Mouse (Mus musculus): ENCODE data around the gene Baiap2l1. TPM values are rescaled to one million over a fixed set of nuclear protein-coding genes. Genes with fewer than 3 reads are reported as not detected.

Gene Baiap2l1
- polyA plus RNA-seq, 1 experiment from 2014 or later: 6.9 TPM

DNA sequence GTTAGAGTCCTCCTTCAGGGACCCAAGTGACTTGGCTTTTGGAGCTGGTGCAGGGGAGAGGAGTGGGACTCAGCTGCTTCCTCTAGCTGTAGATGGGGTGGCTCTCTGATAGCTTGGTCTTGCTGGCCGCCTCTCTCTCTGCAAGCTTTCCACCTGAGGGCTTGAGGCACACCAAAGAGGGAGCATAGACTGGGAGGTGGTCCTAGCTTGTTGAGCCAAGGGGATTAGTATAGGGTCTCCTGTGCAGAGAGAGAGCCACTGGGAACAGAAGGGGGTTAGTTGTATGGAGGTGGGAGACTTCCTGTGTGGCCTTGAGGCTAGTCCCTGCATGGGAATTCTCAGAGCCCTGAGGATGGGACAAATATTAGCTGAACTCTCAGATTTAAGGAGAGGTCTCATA, 101.0 kb downstream of the Baiap2l1 start:
- H3K4me2 ChIP-seq: peak overlapping the region; percentile 100
- no peak for ATAC-seq (ENCODE audit: insufficient read depth)
- WGBS (ENCODE audit: insufficient replicate concordance): 50% methylated on average over 1 of the region's 1 CpGs
- H3K9ac ChIP-seq: no peak overlapping the region
- peak overlapping the region; percentile 79 for H3K27ac ChIP-seq (replicated peaks)
- H3K36me3 ChIP-seq (replicated peaks): no peaks in the 10 kb centered on the region
- no peaks in the 10 kb centered on the region for H3K9me3 ChIP-seq (replicated peaks)
- H3K27me3 ChIP-seq: peaks cover 8% of the 10 kb centered on the region; the same call in 1 of the 2 replicates
- H3K4me3 ChIP-seq (replicated peaks): peak overlapping the region; percentile 82
- peaks cover 52% of the 10 kb centered on the region for H3K4me1 ChIP-seq (replicated peaks)

DNA sequence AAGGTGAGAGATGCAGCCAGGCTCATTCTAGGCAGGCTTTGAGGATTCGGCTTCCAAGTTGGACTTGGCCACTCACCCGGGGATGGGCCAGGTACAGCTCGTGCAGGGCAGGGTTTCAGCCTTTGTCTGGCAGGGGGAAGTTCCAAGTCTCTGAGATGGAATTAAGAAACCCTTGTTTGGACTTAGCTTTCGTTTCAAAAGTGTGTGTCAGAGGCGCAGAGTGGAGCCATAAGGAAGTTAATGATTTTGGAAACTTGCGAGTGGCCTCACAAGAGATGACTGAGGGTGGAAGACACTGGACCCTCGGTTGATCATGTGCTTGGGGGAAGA, 101.4 kb downstream of the Baiap2l1 start:
- Histone ChIP-seq H3K36me3 (replicated peaks) (no peaks in the 10 kb centered on the region), H3K4me1 (replicated peaks) (peaks cover 52% of the 10 kb centered on the region), H3K27me3 (peaks cover 8% of the 10 kb centered on the region; the same call in 1 of the 2 replicates), H3K9ac (no peak overlapping the region; the same call in 1 of the 2 replicates), H3K4me3 (replicated peaks) (peak overlapping the region; percentile 82), H3K27ac (replicated peaks) (peak overlapping the region; percentile 79), H3K4me2 (peak overlapping the region; percentile 100), H3K9me3 (replicated peaks) (no peaks in the 10 kb centered on the region)
- WGBS (ENCODE audit: insufficient replicate concordance): 20% methylated on average over 7 of the region's 7 CpGs
- ATAC-seq (ENCODE audit: insufficient read depth): no peak

DNA sequence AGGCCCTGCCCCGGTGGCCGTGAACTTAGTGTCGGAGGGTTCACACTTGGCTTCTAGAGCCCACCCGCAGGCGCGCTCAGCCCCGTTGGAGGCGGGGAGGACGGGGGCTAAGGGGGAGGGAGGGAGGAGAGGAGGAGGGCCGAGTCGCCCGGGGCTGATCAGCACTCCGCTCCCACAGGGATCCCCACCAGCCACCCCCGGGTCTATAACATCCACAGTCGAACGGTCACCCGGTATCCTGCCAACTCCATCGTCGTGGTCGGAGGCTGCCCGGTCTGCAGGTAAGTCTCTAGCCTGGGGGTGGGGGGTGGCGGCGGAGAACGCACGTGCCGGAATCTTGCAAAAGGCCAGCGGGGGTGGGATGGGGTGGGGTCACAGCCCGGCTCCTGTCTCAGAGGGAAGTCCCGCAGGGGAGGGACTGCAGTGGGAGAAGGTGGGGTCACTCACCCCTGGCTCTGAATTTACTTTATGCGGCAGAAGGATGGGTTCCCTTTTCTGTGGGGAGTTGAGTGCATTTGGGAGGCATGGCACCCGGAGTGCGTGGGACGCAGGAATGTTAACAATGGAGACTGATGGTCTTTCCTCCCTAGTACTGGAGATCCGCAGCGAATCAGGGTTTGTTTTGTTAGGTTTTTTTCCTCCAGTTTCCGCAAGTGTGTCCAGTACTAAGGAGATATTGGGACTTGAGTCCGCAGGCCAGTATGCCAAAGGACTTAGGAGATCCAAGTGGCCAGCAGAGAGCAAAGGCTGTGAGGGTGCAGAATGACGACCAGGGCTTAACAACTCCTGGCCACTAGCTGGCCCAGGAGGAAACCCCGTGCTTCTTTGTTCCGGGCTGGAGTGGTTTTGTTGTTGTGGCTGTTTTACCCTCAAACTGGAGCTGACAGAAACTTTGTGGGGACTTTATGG, 102.0 kb downstream of the Baiap2l1 start:
- H3K9ac ChIP-seq: peak overlapping the region; percentile 91
- no peaks in the 10 kb centered on the region for H3K36me3 ChIP-seq (replicated peaks)
- peaks cover 8% of the 10 kb centered on the region; the same call in 1 of the 2 replicates for H3K27me3 ChIP-seq
- H3K9me3 ChIP-seq (replicated peaks): no peaks in the 10 kb centered on the region
- H3K27ac ChIP-seq (replicated peaks): peak overlapping the region; percentile 79
- ATAC-seq (ENCODE audit: insufficient read depth): peak; percentile 1; the same call in 1 of the 2 replicates
- H3K4me1 ChIP-seq (replicated peaks): peaks cover 52% of the 10 kb centered on the region
- under 1% methylated on average over 40 of the region's 40 CpGs for WGBS (ENCODE audit: insufficient replicate concordance)
- peak overlapping the region; percentile 100 for H3K4me2 ChIP-seq
- H3K4me3 ChIP-seq (replicated peaks): peak overlapping the region; percentile 82

DNA sequence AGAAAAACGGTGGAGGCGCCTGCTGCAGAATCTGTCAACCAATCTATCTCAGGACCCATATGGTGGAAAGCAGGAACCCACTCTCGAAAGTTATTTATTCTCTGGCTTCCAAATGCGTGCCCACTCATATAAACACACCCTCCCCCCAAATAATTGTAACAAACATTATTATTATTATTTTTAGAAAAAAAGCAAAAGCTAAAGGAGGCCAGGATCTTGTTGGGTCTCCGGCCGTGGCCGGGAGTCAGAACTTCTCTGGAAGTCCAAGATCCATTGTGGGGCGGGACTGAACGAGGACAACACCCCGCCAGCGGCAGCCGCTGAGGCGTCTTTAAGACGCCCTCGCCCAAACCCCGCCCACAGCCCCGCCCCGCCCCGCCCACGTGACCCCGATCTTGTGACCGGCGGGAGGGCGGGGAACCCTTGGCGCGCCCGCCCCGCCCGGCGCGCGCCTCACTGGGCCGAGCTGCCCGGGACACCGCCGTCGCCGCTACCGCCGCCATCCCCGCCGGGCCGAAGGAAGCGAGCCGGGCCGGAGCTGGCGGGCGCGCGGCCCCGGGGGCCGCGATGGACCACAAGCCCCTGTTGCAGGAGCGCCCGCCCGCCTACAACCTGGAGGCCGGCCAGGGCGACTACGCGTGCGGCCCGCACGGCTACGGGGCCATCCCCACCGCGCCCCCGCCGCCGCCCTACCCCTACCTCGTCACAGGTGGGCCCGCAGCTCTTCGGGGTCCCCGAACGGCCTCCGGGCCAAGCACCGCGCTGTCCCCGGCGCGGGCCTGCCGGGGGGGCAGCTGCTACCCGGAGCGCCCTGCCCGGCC, 102.9 kb downstream of the Baiap2l1 start:
- under 1% methylated on average over 77 of the region's 84 CpGs for WGBS (ENCODE audit: insufficient replicate concordance)
- H3K27me3 ChIP-seq: peaks cover 8% of the 10 kb centered on the region; the same call in 1 of the 2 replicates
- peak overlapping the region; percentile 79 for H3K27ac ChIP-seq (replicated peaks)
- H3K9me3 ChIP-seq (replicated peaks): peaks cover 3% of the 10 kb centered on the region; the same call in 1 of the 2 replicates
- ATAC-seq (ENCODE audit: insufficient read depth): peak; percentile 84
- H3K4me3 ChIP-seq (replicated peaks): peak overlapping the region; percentile 82
- peaks cover 52% of the 10 kb centered on the region for H3K4me1 ChIP-seq (replicated peaks)
- peak overlapping the region; percentile 91 for H3K9ac ChIP-seq
- no peaks in the 10 kb centered on the region for H3K36me3 ChIP-seq (replicated peaks)
- peak overlapping the region; percentile 100 for H3K4me2 ChIP-seq

DNA sequence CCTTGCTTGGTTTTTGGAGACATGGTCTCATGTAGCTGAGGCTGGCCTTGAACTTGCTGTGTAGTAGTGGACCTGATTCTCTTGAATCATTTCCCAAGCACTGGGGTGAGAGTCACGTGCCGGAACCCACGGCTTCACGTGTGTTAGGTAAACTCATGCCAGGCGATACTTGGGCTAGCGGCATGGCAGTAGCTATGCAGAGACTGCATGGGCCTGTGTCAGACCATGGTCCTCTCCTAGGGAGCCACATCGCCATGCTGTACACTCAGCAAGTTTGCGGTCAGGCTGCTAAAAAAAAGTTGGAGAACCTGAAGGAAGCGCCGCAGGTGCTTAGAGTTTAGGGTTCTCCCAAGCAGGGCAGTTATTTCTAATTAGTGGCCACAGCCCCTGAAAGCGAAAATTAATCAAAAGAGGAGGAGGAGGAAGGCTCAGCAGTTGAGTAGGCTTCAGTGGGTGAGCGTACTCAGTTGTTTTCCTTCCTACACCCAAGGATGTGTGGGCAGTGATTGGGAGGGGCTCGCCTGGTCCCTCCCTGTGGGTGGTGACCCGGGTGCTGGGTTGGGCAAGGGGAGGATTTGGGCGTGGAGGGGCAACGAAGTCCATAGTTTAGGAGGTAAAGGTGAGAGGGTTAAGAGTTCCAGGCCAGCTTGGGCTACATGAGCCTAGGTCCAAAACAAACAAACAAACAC, 103.6 kb downstream of the Baiap2l1 start:
- peaks cover 52% of the 10 kb centered on the region for H3K4me1 ChIP-seq (replicated peaks)
- peaks cover 8% of the 10 kb centered on the region; the same call in 1 of the 2 replicates for H3K27me3 ChIP-seq
- peak overlapping the region; percentile 71 for H3K27ac ChIP-seq (replicated peaks)
- H3K9ac ChIP-seq: peak overlapping the region; percentile 91; the same call in 1 of the 2 replicates
- no peaks in the 10 kb centered on the region for H3K36me3 ChIP-seq (replicated peaks)
- H3K4me2 ChIP-seq: peak overlapping the region; percentile 100
- peak; percentile 71 for ATAC-seq (ENCODE audit: insufficient read depth)
- peaks cover 4% of the 10 kb centered on the region; the same call in 1 of the 2 replicates for H3K9me3 ChIP-seq (replicated peaks)
- 46% methylated on average over 16 of the region's 16 CpGs for WGBS (ENCODE audit: insufficient replicate concordance)
- H3K4me3 ChIP-seq (replicated peaks): peak overlapping the region; percentile 82

DNA sequence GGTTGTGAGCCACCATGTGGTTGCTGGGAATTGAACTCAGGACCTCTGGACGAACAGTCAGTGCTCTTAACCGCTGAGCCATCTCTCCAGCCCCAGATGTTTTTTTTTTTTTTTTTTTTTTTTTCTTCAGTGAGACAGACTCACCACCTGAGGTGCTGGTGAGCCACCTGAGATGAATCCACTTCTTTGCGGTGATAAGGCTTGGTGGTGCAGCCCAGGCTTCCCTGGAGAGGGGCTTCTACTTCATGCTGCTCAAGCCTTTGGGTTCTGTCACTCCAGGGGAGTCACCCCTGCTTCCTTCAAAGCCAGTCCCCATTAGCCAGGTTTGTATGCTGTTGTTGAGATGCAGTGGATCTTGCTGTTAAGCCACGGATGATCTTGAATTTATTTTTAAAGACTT, 104.7 kb downstream of the Baiap2l1 start:
- ATAC-seq (ENCODE audit: insufficient read depth): no peak
- H3K4me3 ChIP-seq (replicated peaks): no peak overlapping the region
- H3K4me1 ChIP-seq (replicated peaks): peaks cover 42% of the 10 kb centered on the region
- peaks cover 4% of the 10 kb centered on the region; the same call in 1 of the 2 replicates for H3K9me3 ChIP-seq (replicated peaks)
- no peaks in the 10 kb centered on the region for H3K36me3 ChIP-seq (replicated peaks)
- H3K27ac ChIP-seq (replicated peaks): no peak overlapping the region
- peaks cover 8% of the 10 kb centered on the region; the same call in 1 of the 2 replicates for H3K27me3 ChIP-seq
- H3K4me2 ChIP-seq: no peak overlapping the region
- no peak overlapping the region for H3K9ac ChIP-seq
- WGBS (ENCODE audit: insufficient replicate concordance): 58% methylated on average over 4 of the region's 4 CpGs

DNA sequence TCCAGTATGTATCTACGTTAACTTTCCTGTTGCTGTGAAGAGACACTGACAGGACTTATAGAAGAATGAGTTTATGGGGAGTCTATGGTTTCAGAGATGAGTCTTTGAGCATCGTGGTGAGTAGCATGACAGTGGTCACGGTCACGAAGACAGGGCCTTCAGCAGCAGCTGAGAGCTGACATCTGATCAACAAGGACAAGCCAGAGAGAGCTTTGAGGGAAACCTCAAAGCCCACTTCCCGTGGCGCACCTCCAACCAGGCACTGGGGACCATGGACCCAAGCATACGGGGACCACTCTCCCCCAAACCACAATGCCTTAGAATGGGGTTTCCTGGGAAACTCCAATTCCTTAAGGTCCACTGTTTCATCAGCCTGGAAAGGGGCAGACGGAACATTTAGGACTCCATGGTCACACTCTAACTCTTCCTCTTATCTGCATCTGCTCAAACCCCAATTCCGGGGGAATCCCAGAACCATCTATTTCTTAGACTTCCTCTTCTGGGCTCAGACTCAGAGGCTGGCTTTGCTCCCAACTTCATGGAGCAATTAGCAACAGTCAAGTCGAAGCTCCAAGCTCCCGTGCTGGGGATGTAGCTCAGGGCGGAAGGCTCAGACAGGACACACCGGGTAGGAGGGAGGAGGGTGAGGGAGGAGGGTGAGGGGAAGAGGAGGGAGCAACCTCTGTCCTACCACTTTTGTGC, 105.9 kb downstream of the Baiap2l1 start:
- 55% methylated on average over 13 of the region's 13 CpGs for WGBS (ENCODE audit: insufficient replicate concordance)
- H3K4me3 ChIP-seq (replicated peaks): no peak overlapping the region
- H3K27ac ChIP-seq (replicated peaks): no peak overlapping the region
- no peaks in the 10 kb centered on the region for H3K36me3 ChIP-seq (replicated peaks)
- no peak for ATAC-seq (ENCODE audit: insufficient read depth)
- H3K9me3 ChIP-seq (replicated peaks): peaks cover 4% of the 10 kb centered on the region; the same call in 1 of the 2 replicates
- H3K4me2 ChIP-seq: no peak overlapping the region
- no peak overlapping the region for H3K9ac ChIP-seq
- H3K4me1 ChIP-seq (replicated peaks): peaks cover 33% of the 10 kb centered on the region
- H3K27me3 ChIP-seq: peaks cover 8% of the 10 kb centered on the region; the same call in 1 of the 2 replicates

DNA sequence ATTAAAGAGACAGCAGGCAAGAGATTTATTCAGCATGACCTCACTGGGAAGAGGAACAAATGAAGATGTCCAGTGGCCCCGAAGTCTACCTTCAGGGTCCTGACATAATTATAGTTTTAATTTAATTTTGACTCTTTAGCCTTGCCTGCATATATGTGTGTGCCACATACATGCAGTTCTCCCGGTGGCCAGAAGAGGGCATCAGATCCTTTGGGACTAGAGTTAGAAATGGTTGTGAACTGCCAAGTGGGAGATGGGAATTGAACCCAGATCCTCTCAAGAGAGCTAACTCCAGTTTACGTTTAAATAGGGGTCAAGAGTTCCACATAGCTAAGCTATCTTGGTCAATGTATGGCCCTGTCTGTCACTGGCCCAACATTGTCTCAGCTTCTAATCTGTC, 108.0 kb downstream of the Baiap2l1 start:
- 63% methylated on average over 3 of the region's 3 CpGs for WGBS (ENCODE audit: insufficient replicate concordance)
- Histone ChIP-seq H3K27ac (replicated peaks) (no peak overlapping the region), H3K9me3 (replicated peaks) (peaks cover 4% of the 10 kb centered on the region; the same call in 1 of the 2 replicates), H3K27me3 (no peaks in the 10 kb centered on the region), H3K4me3 (replicated peaks) (no peak overlapping the region), H3K9ac (no peak overlapping the region), H3K4me2 (no peak overlapping the region), H3K36me3 (replicated peaks) (no peaks in the 10 kb centered on the region), H3K4me1 (replicated peaks) (peaks cover 13% of the 10 kb centered on the region)
- ATAC-seq (ENCODE audit: insufficient read depth): no peak

DNA sequence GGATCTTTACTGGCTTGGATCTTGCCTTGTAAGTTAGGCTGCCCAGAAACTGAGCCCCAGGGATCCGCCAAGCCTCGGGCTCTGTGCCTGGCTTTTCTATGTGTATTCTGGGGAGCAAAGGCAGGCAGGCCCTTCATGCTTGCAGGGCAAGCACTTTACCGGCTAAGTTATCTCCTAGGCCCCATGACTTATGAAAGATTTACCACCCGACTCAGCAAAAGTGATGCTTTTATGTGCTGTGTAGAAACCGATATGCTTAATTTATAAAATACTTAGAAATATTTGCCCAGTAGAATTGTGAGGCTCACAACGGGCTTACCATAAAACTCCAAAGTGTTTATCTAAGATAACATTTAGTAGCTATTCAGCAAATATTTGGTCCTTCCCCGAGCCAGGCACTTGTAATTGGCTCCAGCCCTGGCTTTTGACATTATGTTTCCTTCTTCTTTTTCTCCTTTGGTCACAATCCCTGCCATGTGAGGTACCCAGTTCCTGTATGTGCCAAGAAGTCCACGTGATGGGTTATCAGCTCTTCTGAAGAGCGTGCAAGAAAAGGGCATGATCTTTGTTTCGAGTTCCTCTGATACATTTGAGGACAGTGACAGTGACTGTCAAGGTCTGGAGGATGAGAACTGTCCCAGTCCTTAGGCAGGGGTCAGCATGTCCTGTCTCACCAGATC, 109.9 kb downstream of the Baiap2l1 start:
- Histone ChIP-seq H3K9me3 (replicated peaks) (peaks cover 4% of the 10 kb centered on the region; the same call in 1 of the 2 replicates), H3K27ac (replicated peaks) (no peak overlapping the region), H3K4me1 (replicated peaks) (peaks cover 3% of the 10 kb centered on the region; the same call in 1 of the 2 replicates), H3K4me3 (replicated peaks) (no peak overlapping the region), H3K4me2 (no peak overlapping the region), H3K9ac (no peak overlapping the region), H3K27me3 (no peaks in the 10 kb centered on the region), H3K36me3 (replicated peaks) (no peaks in the 10 kb centered on the region)
- WGBS (ENCODE audit: insufficient replicate concordance): 37% methylated on average over 10 of the region's 10 CpGs
- ATAC-seq (ENCODE audit: insufficient read depth): no peak
